Mouse (Mus musculus): ENCODE results near the gene Mapk1.
"Not testable (repeated sequence)": the region's sequence is repeated elsewhere in the genome, so short reads cannot be mapped to it uniquely, and the experiment has no call there.

The Mapk1 gene

GRCm38 (mm10) chr16:16983131-16983533, at the start of gene Mapk1:
TSS of gene Mapk1 (plus strand) at chr16:16983382.
- DNase-seq (ENCODE audit: low spot score in 2 of 2), result peak; percentile 93 to 97

GRCm38 (mm10) chr16:16939543-16939942, 43.6 kb upstream of the Mapk1 start:
- DNase-seq (ENCODE audit: low spot score in 2 of 2), result no peak

- DNase-seq (ENCODE audit: low spot score in 2 of 2), result no peak
Observed at GRCm38 (mm10) chr16:16941078-16941477, 42.1 kb upstream of the Mapk1 start.

- DNase-seq (ENCODE audit: low spot score in 2 of 2), result no peak
Observed at GRCm38 (mm10) chr16:16958575-16958974, 24.6 kb upstream of the Mapk1 start.

GRCm38 (mm10) chr16:16959907-16960306, 23.3 kb upstream of the Mapk1 start:
- no peak for DNase-seq (ENCODE audit: low spot score in 2 of 2)

- no peak for DNase-seq (ENCODE audit: low spot score in 2 of 2)
Observed at GRCm38 (mm10) chr16:16965149-16965548, 18.0 kb upstream of the Mapk1 start.

GRCm38 (mm10) chr16:16966290-16966689, 16.9 kb upstream of the Mapk1 start:
- no peak for DNase-seq (ENCODE audit: low spot score in 2 of 2)

- no peak for DNase-seq (ENCODE audit: low spot score in 2 of 2)
Observed at GRCm38 (mm10) chr16:16978061-16978460, 5.1 kb upstream of the Mapk1 start.

- no peak for DNase-seq (ENCODE audit: low spot score in 2 of 2)
Observed at GRCm38 (mm10) chr16:16978765-16979164, 4.4 kb upstream of the Mapk1 start.

GRCm38 (mm10) chr16:16982636-16983035, 546 bp upstream of the Mapk1 start:
- DNase-seq (ENCODE audit: low spot score in 2 of 2), result no peak

GRCm38 (mm10) chr16:16983534-16984422, 596 bp downstream of the Mapk1 start:
- peak in 1 of 2 experiments; percentile 44 for DNase-seq (ENCODE audit: low spot score in 2 of 2)

- no peak for DNase-seq (ENCODE audit: low spot score in 2 of 2)
Observed at GRCm38 (mm10) chr16:16984423-16984941, 1.3 kb downstream of the Mapk1 start.

GRCm38 (mm10) chr16:16987248-16987647, 4.1 kb downstream of the Mapk1 start:
- DNase-seq (ENCODE audit: low spot score in 2 of 2), result no peak

GRCm38 (mm10) chr16:16988842-16989241, 5.7 kb downstream of the Mapk1 start:
- DNase-seq (ENCODE audit: low spot score in 2 of 2), result no peak

GRCm38 (mm10) chr16:16990021-16990420, 6.8 kb downstream of the Mapk1 start:
- DNase-seq (ENCODE audit: low spot score in 2 of 2), result no peak

- no peak for DNase-seq (ENCODE audit: low spot score in 2 of 2)
Observed at GRCm38 (mm10) chr16:16994426-16995052, 11.4 kb downstream of the Mapk1 start.

- DNase-seq (ENCODE audit: low spot score in 2 of 2), result not testable (repeated sequence)
Observed at GRCm38 (mm10) chr16:16996121-16996729, 13.0 kb downstream of the Mapk1 start.

GRCm38 (mm10) chr16:17001109-17001508, 17.9 kb downstream of the Mapk1 start:
- DNase-seq (ENCODE audit: low spot score in 2 of 2), result no peak

GRCm38 (mm10) chr16:17007070-17007469, 23.9 kb downstream of the Mapk1 start:
- DNase-seq (ENCODE audit: low spot score in 2 of 2), result no peak

- DNase-seq (ENCODE audit: low spot score in 2 of 2), result no peak
Observed at GRCm38 (mm10) chr16:17010036-17010435, 26.9 kb downstream of the Mapk1 start.

- no peak for DNase-seq (ENCODE audit: low spot score in 2 of 2)
Observed at GRCm38 (mm10) chr16:17012583-17012982, 29.4 kb downstream of the Mapk1 start.

- DNase-seq (ENCODE audit: low spot score in 2 of 2), result peak in 1 of 2 experiments; percentile 53
Observed at GRCm38 (mm10) chr16:17015111-17015852, 32.1 kb downstream of the Mapk1 start.

Data from left cerebral cortex, adult 9 months (tissue).